Mouse (Mus musculus): ENCODE data around the gene Lrmp.
"Not testable (repeated sequence)": the region's sequence is repeated elsewhere in the genome, so short reads cannot be mapped to it uniquely, and the experiment has no call there.

Lrmp gene

DNA sequence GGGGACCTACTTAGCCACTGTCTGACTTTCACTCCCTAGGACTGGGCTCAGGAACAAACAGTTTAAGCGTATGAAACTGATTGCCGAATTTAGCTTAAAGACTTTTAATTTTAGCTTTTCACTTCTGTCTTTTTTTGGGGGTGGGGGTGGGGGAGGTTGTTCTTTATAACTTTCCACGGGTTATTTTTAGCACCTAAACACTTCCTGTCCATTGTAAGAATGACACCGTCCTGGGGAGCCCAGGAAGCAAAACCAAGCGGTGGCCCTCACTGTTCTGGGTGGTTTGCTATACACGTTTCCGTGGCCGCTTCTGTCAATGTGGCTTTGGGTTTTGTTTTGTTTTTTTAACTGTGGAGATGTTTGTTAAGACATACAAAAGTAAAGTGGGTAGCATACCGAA, 14.5 kb upstream of the Lrmp start:
- in situ Hi-C loops (cut with MboI; ENCODE audit: low sequenced_read_pairs): no loop called here

DNA sequence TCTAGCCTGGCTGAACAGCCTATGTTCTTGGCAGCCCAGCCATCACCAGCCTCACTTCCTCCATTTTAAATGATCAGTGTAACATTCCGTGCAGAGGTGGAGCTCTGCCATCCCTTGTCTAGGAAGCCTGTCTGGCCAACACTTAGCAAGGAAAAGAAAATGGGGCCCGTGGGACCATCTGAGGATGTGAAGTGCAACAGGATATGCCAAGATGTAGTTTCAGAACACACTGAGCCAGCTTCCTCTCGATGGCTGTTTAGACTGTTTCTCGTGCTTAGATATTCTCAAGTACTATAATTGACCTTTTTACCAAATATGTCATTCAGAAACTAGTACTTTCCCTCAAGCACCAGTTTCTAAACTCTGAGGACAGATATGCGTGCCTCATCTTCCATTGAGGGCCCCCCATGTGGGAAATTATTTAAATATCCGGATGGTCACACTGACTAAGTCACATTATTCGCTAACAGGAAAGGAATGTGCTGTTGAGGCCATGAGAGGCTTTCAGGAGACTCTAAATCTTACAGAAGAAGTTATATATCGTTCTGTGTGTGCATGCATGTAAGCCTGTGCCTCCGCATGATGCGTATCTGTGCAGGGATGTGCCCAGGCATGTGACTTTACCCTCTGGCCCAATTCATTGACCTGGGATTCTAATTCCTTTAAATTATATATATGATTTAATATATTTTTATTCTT, 11.1 kb upstream of the Lrmp start:
- in situ Hi-C loops (cut with MboI; ENCODE audit: low sequenced_read_pairs): no loop called here

DNA sequence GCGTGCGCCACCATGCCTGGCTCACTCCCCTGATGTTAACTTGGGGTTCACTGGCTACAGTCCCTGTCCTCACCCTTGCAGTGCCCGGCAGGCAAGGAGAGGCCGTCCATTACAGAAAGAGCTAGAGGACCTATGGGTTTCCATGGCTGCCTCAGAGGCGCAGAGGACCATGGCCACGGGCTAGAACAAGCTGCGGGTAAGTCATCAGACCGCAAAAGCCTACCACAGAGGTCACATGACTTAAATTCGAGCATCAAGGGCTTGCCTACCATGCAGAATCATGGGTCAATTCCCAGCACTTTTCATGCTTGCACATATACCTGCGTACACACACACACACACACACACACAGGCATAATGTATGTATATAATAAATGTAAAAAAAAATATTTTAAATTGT, 10.0 kb upstream of the Lrmp start:
- in situ Hi-C loops (cut with MboI; ENCODE audit: low sequenced_read_pairs): no loop called here

DNA sequence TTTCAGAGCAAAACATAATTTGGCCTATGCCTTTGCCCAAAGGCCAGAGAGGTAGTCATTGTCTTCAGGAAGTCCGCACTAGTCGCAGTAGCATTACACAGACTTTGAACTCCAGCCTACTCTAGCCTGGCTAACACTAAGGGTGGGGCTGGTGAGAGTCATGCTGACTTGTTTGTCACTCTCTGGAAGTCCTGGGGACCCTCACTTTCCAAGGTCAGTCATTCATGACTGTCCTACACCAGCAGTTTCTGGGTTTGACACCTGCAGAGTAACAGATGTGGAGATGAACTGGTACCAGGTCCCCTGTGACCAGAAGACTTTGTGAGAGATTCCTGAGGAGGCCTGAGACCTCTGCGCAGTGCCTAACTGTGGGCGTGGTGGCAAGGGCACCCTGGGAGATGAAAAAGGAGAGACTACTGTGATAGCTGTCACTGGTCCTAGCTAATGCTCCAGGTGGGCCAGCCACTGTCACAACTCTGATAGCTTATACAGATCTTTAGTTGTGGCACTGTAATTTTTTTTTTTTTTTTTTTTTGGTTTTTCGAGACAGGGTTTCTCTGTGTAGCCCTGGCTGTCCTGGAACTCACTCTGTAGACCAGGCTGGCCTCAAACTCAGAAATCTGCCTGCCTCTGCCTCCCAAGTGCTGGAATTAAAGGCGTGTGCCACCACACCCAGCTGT, 9.2 kb upstream of the Lrmp start:
- in situ Hi-C loops (cut with MboI; ENCODE audit: low sequenced_read_pairs): no loop called here

DNA sequence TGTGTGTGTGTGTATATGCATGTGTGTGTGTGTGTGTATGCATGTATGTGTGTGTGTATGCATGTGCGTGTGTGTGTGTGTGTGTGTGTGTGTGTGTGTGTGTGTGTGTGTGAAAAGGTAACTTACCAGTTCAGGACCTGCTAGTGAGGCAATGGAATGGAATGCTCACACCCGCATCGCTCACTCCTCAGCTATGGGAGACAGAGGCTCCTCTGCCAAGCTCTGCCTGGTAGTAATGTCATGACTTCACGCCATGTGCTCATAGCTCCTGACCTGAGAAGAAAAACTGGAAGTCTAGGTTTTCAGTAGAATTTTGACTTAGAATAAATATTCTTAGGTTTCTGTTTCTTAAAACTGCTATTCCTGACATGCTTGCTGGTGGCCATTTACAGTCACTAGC, 4.7 kb upstream of the Lrmp start:
- in situ Hi-C loops (cut with MboI; ENCODE audit: low sequenced_read_pairs): no loop called here

DNA sequence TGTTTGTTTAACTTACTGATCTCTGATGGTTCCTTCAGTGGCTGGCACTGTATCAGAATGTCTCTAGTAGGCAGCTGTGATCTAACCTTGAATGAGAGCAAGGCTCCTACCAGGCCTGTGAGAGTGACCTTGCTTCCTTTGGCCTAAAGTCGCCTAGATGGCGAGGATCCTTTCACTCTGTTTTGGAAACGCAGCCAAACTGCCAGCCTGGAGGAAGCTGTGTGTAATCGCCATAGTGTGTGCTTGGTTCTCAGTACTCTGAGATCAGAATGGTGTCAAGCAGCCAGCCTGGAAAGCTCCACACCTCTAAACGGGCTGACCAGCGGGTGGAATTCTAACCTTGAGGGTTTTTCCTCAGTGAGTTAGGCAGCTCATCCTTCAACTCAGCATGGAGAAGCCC, 2.6 kb upstream of the Lrmp start:
- in situ Hi-C loops (cut with MboI; ENCODE audit: low sequenced_read_pairs): no loop called here

DNA sequence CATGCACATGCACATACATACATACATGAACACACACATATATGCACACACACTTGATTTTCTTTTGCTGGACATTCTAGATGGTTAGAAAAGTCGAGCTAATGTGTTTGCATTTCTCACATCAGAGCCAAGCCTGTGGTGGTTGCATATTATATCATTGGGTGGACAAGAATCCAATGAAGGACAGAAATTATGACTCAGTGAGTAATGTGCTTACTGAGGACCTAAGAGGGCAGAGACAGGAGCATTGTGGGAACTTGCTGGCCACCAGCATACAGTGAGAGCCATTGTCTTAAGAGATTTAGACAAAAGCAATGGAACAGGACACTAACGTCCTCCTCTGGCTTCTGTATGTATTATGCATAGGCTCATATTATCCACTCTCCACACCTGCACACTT, 892 bp upstream of the Lrmp start:
- in situ Hi-C loops (cut with MboI; ENCODE audit: low sequenced_read_pairs): no loop called here

DNA sequence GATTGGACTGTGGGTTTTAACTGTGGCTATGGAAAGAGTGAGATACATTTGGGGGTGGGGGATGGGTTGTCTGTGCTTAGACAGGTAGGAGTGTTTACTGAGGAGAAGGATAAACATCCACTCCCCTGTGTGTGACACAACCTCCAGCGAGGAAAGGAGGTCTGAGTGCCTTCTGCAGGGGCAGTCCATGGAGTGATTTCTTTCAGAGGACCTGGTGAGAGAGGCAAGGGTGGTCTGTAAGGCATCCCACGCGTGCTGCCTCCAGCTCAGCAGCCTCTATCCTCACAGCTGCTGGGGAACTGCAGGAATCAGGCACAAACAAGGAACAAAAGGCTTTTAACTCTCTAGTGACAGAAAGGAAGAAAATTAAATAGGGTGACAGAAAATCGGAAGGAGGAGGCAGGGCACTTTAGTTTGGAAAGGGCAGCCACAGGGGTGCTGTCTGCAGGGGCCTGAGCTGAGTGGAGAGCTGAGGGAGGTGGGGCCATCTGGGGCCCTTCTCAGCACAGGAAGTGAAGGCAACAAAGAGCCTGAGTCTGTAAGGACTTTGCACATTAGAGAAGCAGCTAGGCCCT, 732 bp downstream of the Lrmp start:
- in situ Hi-C loops (cut with MboI; ENCODE audit: low sequenced_read_pairs): no loop called here

DNA sequence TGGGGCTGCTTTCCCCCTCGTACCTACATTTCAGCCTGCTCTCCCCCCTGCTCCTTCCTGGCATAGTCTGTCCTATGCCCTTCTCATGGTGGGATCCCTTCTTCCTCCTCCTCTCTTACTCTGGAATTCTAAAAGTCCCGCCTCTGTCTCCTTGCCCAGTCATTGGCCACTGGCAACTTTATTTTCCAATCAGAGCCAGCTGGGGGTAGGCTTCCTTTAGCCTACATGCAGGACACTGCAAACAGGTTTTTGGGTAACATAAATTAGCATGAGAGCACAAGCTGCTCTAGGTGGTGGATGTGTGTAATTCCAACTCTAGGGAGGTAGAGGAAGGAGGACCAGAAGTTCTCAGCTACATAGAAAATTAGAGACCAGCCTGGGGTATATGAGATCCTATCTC, 4.6 kb downstream of the Lrmp start:
- in situ Hi-C loops (cut with MboI; ENCODE audit: low sequenced_read_pairs): no loop called here

DNA sequence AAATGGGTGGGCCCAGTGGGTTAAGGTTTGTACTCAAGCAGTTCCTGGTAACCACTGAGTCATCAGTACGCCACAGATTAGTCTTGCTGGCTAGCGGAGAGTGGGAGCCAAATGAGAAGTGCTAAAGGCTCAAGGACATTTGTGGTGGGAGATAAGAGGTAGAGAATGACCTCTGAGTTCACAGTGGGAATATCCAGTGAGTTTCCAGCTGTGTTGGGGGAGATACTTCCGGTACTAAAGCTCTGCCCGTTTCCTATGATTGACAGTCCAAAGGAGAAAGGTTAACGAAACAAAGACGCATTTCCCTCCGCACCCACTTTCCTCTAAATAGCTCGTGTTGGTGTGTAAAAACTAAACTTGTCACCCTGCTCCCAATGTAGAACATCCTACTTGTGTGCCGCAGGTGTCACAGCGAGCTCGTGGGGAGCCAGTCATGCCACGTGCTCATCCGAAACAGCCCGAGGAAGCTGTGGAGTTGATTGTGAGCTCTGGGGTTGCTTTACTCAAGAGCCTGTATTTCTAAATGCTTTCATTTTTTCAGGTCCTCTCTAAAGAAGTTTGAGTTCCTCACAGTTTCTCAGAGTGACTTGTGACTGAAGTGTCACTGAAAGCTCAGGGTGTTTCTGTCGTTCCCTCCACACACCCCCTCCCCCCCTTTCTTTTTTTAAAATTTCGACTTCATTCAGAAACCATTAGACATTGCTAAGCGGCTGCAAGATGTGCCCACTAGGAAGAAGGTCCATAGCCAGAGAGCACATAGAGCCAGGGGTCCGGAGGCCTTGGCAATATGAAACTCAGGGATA, 5.5 kb downstream of the Lrmp start:
- in situ Hi-C loops (cut with MboI; ENCODE audit: low sequenced_read_pairs): no loop called here

DNA sequence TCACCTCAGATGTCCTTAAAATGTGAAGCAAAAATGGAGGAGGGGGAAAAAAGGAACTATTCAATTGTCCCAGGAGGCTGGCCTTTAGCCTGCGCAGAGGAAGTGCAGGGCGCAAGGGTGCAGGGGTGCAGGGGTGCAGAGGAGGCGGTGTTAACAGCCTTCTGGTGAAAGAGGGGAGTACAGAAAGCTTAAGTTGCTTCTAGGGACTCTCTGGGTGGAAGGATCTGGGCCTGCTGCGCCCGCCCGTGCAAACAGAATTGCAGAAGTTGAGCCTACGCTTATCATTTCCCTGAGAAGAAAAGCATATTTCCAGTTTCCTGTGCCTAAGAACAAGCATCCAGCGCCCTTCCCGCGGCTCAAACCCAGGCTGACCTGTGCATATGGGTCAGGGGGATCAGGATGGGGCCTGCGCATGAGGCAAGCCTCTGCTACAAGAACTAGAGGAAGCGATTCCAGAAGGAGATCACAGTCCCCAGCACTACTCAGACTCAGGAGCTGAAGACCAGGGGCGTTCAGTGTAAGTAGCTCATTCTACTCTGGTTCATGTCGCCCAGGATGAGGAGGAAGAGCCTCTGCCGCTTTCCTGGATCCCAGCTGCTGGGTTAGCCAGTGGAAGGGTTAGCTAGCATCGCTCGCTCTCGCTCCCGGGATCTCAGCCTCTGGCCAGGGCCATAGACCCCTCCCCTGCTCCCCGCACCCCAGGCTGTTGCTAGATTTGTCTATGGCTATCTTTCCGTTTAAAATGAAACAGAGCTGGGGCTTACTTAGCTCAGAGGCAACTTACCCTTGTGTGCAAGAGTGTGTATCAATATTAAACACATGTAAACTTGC, 6.4 kb downstream of the Lrmp start:
- in situ Hi-C loops (cut with MboI; ENCODE audit: low sequenced_read_pairs): no loop called here

DNA sequence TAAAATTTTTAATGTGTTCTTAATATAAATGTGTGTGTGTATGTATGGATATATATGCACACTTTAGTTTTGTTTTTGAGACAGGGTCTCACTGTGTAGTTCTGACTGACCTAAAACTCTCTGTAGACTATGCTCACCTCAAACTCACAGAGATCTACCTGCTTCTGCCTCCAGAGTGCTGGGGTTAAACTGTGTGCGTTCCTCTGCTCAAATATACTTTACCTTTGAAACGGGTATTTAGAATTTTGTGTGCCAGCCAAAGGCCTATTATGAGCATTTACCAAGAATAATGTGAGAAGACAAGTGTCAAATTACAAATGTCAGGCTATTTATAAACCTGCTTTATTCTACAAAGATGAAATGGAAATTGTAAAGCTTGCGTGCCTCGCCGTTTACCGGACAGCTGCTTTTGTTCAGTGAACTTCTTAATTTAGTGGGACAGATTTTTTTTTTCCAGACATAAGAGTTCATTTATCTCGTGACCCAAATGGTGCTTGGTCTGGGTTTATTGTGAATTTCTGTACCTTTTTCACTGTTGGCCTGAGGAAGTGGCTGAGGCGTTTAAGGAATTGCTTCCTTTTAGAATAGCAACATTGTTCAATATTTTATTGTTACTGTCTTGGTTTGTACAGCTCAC, 7.1 kb downstream of the Lrmp start:
- in situ Hi-C loops (cut with MboI; ENCODE audit: low sequenced_read_pairs): no loop called here

DNA sequence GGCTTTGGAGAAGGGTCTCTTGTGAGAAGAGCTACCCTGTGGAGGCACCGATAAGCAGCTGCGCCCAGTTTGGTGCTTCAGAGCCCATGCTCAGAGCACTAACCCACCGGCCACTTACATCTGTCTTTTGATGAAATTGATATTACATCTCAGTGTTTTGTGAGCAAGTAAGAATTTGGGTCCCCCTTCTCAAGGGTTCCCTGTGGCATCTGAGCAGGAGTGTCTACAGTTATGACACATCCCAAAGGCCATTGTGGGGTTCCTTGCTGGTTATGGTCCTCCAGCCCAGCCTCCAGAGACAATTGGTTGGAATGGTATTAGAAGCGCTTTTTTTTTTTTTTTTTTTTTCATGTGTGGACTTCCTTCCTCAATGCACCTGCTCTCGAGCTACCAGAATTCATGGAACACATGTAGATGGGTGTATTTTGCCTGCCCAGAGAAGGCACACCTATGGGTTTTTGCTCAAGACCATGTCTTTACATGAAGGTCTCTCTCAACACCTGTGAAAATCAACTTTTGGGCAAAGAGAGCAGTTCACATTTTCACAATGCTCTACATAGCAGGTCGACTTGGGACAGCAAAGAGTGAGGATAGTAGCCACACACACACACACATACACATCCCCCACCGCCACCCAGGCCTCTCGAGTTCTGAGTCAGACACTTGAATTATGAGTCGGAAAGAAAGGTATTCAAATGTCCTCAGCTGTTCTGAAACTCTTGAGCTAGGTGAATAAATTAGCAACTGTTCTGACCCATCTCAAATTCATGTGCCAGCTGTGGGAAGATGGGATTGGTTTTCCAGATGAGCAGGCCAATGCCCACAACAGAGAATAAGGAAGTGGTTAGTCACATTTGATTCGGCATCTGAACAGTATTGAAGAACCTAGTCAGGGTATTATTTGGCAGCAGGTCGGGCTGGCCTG, 7.9 kb downstream of the Lrmp start:
- in situ Hi-C loops (cut with MboI; ENCODE audit: low sequenced_read_pairs): no loop called here

DNA sequence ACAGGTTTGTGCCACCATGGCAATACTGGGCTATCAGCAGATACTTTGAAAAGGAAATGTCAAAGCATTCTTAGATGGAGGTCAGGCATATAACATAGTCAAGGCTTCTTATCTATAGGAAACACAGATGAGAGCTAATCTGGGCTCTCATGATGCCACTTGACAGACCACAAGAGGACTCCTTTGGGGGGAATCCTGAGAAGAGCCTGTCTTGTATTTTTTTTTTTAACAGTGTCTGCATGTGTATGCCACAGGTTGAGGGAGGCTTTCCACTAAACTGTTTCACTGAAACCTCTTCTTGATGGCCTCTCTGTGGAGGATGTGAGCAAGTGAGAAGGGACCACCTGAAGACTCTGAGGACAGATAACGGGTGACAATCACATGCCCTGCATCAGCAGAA, 9.2 kb downstream of the Lrmp start:
- in situ Hi-C loops (cut with MboI; ENCODE audit: low sequenced_read_pairs): no loop called here

DNA sequence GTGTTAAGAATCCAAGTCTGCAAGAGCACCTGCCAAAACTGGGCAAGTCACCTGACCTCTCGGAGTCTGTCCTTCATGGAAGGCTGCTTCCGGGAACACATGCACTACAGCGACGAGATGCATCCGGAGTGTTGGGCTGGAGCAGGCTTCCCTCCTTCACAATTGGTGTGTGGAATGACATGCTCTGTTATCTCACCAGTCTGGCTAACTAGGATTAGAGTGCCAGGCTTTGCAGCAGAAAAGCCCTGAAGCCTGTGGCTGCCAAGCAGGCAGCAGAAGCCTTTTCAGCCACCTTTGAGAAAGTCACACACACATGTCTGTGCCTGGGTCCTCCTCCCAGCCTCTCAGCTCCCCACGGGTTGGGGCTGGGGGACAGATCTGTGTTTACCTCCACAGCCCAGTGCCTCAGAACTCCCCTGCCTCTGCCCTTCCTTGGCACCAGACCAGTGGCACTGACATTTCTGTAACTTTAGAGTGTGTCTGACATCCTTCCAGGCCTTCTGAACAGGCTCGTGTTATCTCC, 10.2 kb downstream of the Lrmp start:
- in situ Hi-C loops (cut with MboI; ENCODE audit: low sequenced_read_pairs): no loop called here

DNA sequence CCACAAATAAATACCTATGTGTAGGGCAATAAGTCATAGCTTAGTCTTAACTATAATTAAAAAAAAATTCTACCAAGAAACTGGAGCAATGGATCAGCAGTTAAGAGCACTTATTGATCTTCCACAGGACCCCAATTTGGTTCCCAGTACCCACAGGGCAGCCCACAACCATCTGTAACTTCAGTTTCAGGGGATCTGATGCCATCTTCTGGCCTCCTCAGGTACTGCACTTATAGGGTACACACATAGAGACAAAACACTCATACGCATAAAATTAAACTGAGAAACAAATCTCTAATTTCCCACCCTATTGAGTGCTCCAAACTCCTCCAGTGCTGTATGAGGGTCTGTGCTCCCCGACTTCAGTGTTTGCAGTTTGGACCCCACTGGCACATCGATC, 12.2 kb downstream of the Lrmp start:
- in situ Hi-C loops (cut with MboI; ENCODE audit: low sequenced_read_pairs): no loop called here

DNA sequence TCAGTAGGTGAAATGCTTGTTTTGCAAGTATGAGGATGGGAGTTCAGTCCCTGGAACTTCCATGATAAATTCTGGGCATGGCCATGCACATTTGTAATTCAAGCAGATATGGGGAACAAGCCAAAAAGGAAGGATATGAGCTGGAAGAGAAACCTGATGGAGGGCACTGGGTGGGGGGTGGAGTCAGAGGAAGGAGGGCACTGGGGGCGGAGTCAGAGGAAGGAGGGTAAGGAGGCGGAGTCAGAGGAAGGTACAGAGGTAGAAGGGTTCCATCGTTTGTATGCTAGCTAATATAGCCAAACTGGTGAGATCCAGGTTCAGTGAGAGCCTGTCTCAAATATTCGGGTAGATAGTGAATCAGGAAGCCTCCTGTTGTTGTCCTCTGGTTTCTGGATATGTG, 14.1 kb downstream of the Lrmp start:
- in situ Hi-C loops (cut with MboI; ENCODE audit: low sequenced_read_pairs): no loop called here

DNA sequence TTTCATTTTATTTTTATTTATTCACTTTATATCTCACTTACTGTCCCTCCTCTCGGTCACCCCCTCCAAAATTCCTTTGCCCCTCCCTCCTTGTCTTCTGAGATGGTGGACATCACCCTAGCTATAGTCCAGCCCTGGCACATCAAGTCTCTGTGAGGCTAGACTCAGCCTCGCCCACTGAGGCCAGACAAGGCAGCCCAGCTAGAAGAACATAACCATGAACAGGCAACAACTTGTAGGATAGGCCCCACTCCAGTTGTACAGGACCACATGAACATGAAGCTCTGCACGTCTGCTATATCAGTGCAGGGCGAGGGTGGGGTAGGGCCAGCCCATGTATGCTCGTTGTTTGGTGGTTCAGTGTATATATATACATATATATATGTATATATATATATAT, 16.5 kb downstream of the Lrmp start:
- in situ Hi-C loops (cut with MboI; ENCODE audit: low sequenced_read_pairs): no loop called here

DNA sequence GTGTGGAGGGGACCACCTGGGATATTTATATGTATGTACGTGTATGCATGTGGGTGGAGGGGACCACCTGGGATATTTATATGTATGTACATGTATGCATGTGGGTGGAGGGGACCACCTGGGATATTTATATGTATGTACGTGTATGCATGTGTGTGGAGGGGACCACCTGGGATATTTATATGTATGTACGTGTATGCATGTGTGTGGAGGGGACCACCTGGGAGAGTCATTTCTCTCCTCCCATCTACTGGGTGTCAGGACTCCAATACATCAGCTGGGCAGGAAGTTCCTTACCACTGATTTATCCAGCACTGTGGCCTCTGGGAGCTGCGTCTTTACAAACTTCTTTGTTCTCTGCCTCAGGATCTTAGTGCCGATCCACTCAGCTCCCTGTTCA, 17.5 kb downstream of the Lrmp start:
- in situ Hi-C loops (cut with MboI; ENCODE audit: low sequenced_read_pairs): not testable (repeated sequence)
